Mouse (Mus musculus) lung, adult 18-20 months (tissue): ENCODE data around the gene Tmem252.
A peak's percentile ranks its signal among the peaks of the same experiment; 100 is the strongest.
"Not testable (repeated sequence)": the region's sequence is repeated elsewhere in the genome, so short reads cannot be mapped to it uniquely, and the experiment has no call there.

Experiments
- DNase-seq, 2 experiments: peaks; one replicate each; pipeline ENCODE4 v3.0.0; 2022; ENCODE audit warnings: mixed read lengths in 2 of 2

Tmem252 gene

DNA sequence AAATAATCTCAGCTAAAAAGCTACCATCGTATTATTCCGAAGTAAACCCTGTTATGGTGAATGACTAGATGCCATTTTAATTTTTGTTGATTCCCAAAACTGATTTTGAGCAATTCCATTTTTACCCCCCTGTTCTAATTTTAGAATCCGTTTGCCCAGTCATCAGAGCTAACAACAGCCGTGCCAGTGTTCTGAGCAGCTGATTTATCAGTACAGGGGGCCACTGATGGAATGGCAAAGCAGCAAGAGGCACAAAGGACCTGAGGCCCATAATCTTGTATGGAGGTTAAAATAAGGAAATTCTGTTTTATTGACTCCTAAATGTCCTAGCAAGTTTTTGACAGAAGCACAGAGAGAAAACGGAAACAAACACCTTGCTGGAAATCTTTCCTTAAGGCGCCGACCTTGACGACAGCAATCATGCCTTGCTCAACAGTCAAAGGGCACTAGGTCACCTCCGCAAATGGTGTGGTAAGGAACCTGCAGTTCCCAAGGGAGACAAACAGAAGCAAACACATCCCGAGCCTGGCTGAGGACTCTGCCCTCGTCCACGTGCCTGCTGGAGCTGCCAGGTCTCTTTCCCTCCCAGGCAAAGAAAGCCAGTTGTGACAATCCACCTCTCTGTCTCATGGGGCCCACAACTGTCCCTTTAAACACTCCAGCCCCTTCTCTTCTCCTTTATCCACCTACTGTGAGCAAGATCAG lies 9.4 kb downstream of the Tmem252 start:
- DNase-seq: peak in 1 of 2 experiments; percentile 38

GRCm38 (mm10) chr19:24686411-24686810 lies 12.6 kb downstream of the Tmem252 start:
- DNase-seq: no peak

- no peak for DNase-seq
Observed at GRCm38 (mm10) chr19:24688327-24688726, 14.5 kb downstream of the Tmem252 start.

DNA sequence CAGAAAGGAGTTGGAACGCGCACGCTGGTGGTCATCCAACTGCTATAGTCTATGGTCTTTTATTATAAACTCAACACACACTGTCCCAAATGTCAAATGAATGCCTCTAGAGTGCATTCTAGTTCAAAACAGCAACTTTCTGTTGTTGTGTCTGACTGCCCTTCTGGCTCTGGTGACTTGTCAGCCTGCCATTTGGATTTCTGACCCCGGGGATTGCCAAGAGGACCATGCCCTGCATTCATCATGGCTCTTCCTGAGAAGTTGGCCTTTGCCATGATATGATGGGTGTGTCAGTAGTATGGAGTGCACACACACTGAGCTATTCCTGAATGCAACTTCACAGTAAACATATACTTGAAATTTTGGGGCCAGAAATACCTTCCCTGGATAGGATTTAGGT lies 15.7 kb downstream of the Tmem252 start:
- DNase-seq: no peak

GRCm38 (mm10) chr19:24692691-24693090 lies 18.9 kb downstream of the Tmem252 start:
- no peak for DNase-seq

GRCm38 (mm10) chr19:24697946-24698345 lies 24.1 kb downstream of the Tmem252 start:
- no peak for DNase-seq

DNA sequence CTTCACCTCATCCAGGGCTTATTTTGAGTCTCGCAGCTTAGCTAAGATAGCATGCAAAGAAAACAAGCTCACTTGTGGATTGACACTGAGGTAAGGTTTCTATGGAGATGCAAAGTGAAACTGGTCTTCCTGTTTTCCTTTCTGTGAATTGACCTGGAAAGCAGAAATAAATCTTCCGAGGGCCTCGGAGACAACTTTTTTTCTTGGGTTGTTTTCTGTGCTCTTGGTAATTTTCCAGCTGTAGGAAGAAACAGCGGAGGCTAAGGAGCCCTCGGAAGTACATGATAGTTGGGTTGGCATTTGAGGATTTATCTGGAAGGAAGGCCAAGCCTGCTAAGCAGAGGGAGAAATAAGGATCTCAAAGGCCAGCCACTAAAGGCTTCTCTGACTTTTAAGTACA lies 24.8 kb downstream of the Tmem252 start:
- DNase-seq: no peak

GRCm38 (mm10) chr19:24699196-24699595 lies 25.4 kb downstream of the Tmem252 start:
- peak in 1 of 2 experiments; percentile 16 for DNase-seq

GRCm38 (mm10) chr19:24699910-24700309 lies 26.1 kb downstream of the Tmem252 start:
- no peak for DNase-seq

GRCm38 (mm10) chr19:24700664-24701063 lies 26.9 kb downstream of the Tmem252 start:
- DNase-seq: no peak

DNA sequence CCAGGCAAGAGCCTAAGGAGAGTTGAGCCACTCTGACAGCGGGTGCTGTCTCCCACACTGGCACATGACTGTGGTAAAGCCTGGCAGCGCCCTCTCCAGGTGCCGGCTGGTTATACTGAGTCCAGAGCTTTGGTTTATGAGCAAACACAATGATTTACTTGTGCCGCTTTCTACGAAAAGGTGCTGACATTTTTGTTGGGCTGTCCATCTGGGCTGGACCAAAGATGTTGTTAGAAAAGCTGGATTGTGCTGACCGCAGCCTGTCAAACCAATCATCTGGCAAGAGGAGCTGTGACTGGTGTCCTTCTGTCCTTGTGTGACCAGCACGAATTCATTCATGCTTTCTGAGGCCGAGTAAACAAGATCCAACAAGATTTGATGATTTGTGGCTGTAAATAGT lies 27.9 kb downstream of the Tmem252 start:
- peak in 1 of 2 experiments; percentile 13 for DNase-seq

GRCm38 (mm10) chr19:24703168-24703567 lies 29.4 kb downstream of the Tmem252 start:
- not testable (repeated sequence) for DNase-seq

GRCm38 (mm10) chr19:24703680-24704079 lies 29.9 kb downstream of the Tmem252 start:
- DNase-seq: peak; percentile 11 to 47

DNA sequence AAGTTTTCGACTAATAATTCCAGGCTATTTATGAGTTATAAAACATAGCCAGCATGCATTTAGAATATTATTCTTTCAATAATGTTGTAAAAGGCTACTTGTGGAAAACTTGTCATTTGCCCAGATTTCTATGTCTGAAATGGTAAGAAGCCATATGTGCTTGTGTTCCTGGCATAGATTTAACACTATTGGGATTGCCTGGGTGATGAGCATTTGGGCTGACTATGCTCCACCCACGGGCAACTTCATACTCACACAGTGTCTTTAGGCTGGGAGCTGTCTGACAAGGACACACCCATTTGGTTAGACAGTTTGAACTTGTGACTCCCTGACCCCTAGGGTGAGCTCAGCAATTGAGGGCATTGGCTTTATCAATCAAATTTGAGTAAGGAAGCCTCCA lies 30.5 kb downstream of the Tmem252 start:
- DNase-seq: no peak

DNA sequence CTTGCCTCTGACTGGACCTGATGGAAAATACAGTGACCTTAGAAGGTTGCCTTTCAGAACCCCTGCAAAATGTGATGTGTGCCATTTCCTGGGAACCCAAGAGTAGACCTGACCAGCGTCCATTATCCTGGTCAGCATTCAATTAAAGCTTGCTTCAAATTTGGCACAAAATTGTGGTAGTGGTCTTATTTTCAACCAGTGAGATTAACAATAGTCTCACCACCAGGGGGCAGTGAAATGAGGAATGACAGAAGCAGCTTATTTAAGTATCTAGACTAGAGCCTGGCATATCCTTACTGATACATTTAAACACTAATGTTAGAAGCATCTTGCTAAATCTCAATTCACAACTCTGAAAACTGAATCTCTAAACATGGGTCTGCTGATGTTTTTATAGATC lies 31.6 kb downstream of the Tmem252 start:
- no peak for DNase-seq

- DNase-seq: peak in 1 of 2 experiments; percentile 5
Observed at GRCm38 (mm10) chr19:24707071-24707906, 33.5 kb downstream of the Tmem252 start.

DNA sequence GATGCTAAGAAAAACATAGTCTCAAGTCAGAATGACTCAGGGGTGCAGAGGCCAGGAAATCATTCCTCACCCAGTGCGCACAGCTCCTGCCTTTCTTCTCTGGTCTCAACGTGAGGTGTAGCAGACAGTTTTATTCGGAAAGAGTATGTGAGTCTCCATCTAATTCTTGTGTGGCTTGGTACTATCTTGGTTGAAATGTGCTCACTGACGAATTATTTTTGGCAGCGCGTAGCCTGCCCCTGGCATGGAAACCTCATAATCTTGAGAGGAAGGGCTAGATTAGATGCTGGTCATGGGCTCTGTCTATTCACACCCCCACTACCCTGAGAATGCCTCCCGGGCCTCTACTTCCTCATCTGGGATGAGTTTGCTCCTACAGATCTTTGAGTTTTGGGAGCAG lies 34.2 kb downstream of the Tmem252 start:
- DNase-seq: no peak

- DNase-seq: no peak
Observed at GRCm38 (mm10) chr19:24716303-24717097, 42.7 kb downstream of the Tmem252 start.

GRCm38 (mm10) chr19:24718021-24718420 lies 44.2 kb downstream of the Tmem252 start:
- no peak for DNase-seq

DNA sequence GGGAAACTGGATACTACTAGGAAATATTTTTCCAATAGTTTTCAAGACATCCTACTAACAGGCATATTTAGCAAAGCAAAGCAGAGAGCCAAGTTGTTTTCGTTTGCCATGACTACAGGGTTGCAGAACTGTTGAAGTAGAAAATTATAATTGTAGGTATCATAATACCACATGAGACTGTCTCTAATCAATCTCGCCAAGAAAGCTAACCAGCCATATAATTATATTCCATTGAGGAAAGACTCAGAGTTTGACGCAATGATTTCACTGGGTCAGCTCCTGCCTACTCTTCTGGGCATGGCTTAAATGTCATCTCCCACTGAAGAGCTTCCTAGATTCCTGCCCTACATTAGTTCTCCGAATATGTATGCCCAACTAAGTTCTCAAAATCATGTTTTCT lies 45.7 kb downstream of the Tmem252 start:
- DNase-seq: no peak

- no peak for DNase-seq
Observed at GRCm38 (mm10) chr19:24720448-24720847, 46.6 kb downstream of the Tmem252 start.

DNA sequence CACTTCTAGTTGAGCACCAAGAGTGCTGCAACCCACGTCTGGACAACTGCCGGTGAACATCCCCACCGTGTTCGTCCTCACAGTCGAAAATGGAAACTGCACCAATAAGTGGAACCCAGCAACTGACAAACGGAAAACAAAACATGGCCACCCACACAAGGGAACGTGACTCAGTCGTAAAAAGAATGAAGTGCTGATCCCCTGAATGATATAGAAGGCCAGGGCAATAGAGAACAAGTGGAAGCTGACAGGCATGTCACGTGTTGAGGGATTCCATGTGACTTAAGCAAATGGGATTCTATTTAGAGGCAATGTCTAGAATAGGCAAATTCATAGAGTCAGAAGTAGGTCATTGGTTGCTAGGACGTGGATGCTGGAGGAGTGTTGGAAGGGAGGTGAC lies 50.6 kb downstream of the Tmem252 start:
- no peak for DNase-seq

GRCm38 (mm10) chr19:24730661-24731060 lies 56.9 kb downstream of the Tmem252 start:
- peak in 1 of 2 experiments; percentile 13 for DNase-seq
